Mouse (Mus musculus): ENCODE results near the gene Ubr7. TPM values are rescaled to one million over a fixed set of nuclear protein-coding genes. Genes with fewer than 3 reads are reported as not detected.

Ubr7 gene
- total RNA-seq, 2 experiments from 2014 or later, result 34.7 to 35.7 TPM

DNA sequence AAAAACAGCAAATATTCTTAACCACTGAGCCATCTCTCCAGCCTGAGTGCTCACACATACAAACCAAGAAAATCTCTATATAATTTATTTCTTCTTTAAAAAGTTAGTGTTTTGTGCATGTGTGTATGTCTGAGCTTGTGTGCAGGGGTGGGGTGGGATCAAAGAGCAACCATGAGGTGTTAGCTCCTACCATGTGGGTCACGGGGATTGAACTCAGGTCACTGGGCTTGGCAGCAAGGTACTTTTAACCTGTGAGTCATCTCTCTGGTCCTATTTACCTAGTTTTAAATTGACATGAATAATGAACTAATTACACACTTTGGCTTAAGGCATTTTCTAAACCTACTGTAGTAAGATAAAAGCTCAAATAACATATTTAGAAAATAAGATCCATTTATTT is 68.6 kb downstream of the Ubr7 start:
- no peak for DNase-seq

DNA sequence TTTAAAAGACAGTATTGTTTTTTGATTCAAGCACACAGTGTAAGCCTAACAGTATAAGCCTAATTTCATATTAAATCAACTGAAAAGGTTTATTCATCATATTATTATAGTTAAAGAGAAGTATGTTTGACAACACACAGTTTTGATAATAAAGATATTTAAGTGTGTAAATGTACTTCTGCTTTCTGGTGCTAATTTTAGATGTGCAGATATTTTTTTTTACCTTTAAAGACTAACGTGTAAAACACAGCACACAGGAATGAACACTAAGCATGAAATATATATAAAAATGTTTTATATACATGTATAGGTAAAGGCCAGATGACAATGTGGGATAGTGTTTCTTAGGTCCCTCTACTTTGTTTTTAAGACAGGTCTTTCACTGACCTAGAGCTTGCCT is 69.4 kb downstream of the Ubr7 start:
- no peak for DNase-seq

Other genes starting within 250 kb of the Ubr7 start
- 1,000 to 10,000 TPM; 1,253 to 1,514 TPM for gene Chga, start 203.0 kb upstream of the Ubr7 start, total RNA-seq (2021)
- gene Itpk1, start 53.0 kb upstream of the Ubr7 start, total RNA-seq (2021), result 100 to 1,000 TPM in 1 of 2 experiments, 10 to 100 TPM in 1; 45.7 to 114 TPM
- 10 to 100 TPM in 1 of 2 experiments, 1 to 10 TPM in 1; 7.7 to 15.3 TPM for gene Moap1, start 14.3 kb upstream of the Ubr7 start, total RNA-seq (2021)
- 10 to 100 TPM in 1 of 2 experiments, 1 to 10 TPM in 1; 7.0 to 10.8 TPM for gene Tmem251, start 14.2 kb upstream of the Ubr7 start, total RNA-seq (2021)
- gene Gm28051, start 202 bp upstream of the Ubr7 start, total RNA-seq (2021), result not detected
- 10 to 100 TPM; 15.5 to 15.8 TPM for gene Gon7, start 164 bp upstream of the Ubr7 start, total RNA-seq (2021)
- gene Gm20604, start 705 bp downstream of the Ubr7 start, total RNA-seq (2021), result 1 to 10 TPM; 6.6 to 8.2 TPM
- gene Btbd7, start 120.5 kb downstream of the Ubr7 start, total RNA-seq (2021), result 10 to 100 TPM; 45.8 to 55.9 TPM
- not detected for gene Cox8c, start 141.3 kb downstream of the Ubr7 start, total RNA-seq (2021)
- 1 to 10 TPM; 6.2 TPM for gene Unc79, start 190.9 kb downstream of the Ubr7 start, total RNA-seq (2021)